Mouse (Mus musculus) liver, embryonic 13.5 days (tissue): ENCODE results near the gene D8Ertd738e. TPM values are rescaled to one million over a fixed set of nuclear protein-coding genes. Genes with fewer than 3 reads are reported as not detected.

Experiments used
- ATAC-seq: fragments of 200-750 bp; cut with Nextera tagmentation; 2 replicates; pipeline ENCODE4 v1.8.0; 2017; ENCODE audit warnings: low read depth, mild to moderate bottlenecking, moderate number of reproducible peaks, moderate library complexity
- DNase-seq: peaks from one replicate; pipeline ENCODE4 v3.0.0; 2022
- H3K27ac ChIP-seq: fragments of 300-500 bp; sonication (generic); 2 replicates; pipeline ENCODE4 v1.5.1; 2015; ENCODE audit warnings: moderate library complexity, mild to moderate bottlenecking, inconsistent platforms
- H3K27me3 ChIP-seq: fragments of 300-500 bp; sonication (generic); 2 replicates; pipeline ENCODE4 v1.6.1; 2015; ENCODE audit warnings: mild to moderate bottlenecking, inconsistent platforms
- H3K36me3 ChIP-seq: fragments of 300-500 bp; sonication (generic); 2 replicates; pipeline ENCODE4 v1.6.1; 2015; ENCODE audit warnings: mild to moderate bottlenecking, inconsistent platforms
- H3K4me1 ChIP-seq: fragments of 300-500 bp; sonication (generic); replicated peaks from 2 replicates; pipeline ENCODE4 v1.6.1; 2015; ENCODE audit warnings: inconsistent platforms
- H3K4me2 ChIP-seq: fragments of 300-500 bp; sonication (generic); 2 replicates; pipeline ENCODE4 v1.6.1; 2015; ENCODE audit warnings: inconsistent platforms, mild to moderate bottlenecking, moderate library complexity
- H3K4me3 ChIP-seq: fragments of 300-500 bp; sonication (generic); replicated peaks from 2 replicates; pipeline ENCODE4 v1.5.1; 2015; ENCODE audit warnings: mild to moderate bottlenecking, inconsistent platforms
- H3K9ac ChIP-seq: fragments of 300-500 bp; sonication (generic); 2 replicates; pipeline ENCODE4 v1.6.1; 2015; ENCODE audit warnings: mild to moderate bottlenecking, inconsistent platforms
- H3K9me3 ChIP-seq: fragments of 300-500 bp; sonication (generic); replicated peaks from 2 replicates; pipeline ENCODE4 v1.6.1; 2016; ENCODE audit warnings: inconsistent platforms
- WGBS: fragments of 180-500 bp; shearing (Covaris S2); methylation state at CpG from one replicate; pipeline ENCODE4 v1.1.7; 2015; ENCODE audit not compliant: insufficient replicate concordance; 5-methylcytosine and 5-hydroxymethylcytosine counted together
- polyA plus RNA-seq: library from polyadenylated mRNA; unstranded; fragments of >200 nt; fragmentation: Nextera tagmentation; extraction: Ambion mirVana; gene quantifications from 2 replicates; pipeline ENCODE4 v1.2.1, GENCODE M21; 2015

The D8Ertd738e gene
- polyA plus RNA-seq, 1 experiment from 2014 or later = 245 TPM

- WGBS = under 1% methylated on average over 44 of the region's 44 CpGs
Observed at GRCm38 (mm10) chr8:84269950-84270773, 20.6 kb upstream of the D8Ertd738e start, which contains the start of gene Ccdc130. Ccdc130 (minus strand) TSS chr8:84270380.

GRCm38 (mm10) chr8:84261098-84261497, 11.6 kb upstream of the D8Ertd738e start:
- H3K4me1 ChIP-seq = peaks cover 16% of the 10 kb centered on the region
- no peaks in the 10 kb centered on the region for H3K27me3 ChIP-seq
- no peak for ATAC-seq
- H3K4me3 ChIP-seq = no peak overlapping the region
- peaks cover 80% of the 10 kb centered on the region for H3K36me3 ChIP-seq
- 75% methylated on average over 4 of the region's 4 CpGs for WGBS
- no peak overlapping the region for H3K4me2 ChIP-seq
- no peak for DNase-seq
- H3K9ac ChIP-seq = no peak overlapping the region
- H3K9me3 ChIP-seq = no peaks in the 10 kb centered on the region
- no peak overlapping the region for H3K27ac ChIP-seq

More at GRCm38 (mm10) chr8:84269950-84270773, 20.6 kb upstream of the D8Ertd738e start, which contains the start of gene Ccdc130:
- peaks cover 15% of the 10 kb centered on the region for H3K4me1 ChIP-seq
- H3K27me3 ChIP-seq = no peaks in the 10 kb centered on the region
- H3K9ac ChIP-seq = peak within 1 kb of the TSS; percentile 81
- DNase-seq (peak; percentile 100), ATAC-seq (peak; percentile 99)
- H3K4me3 ChIP-seq = peak within 1 kb of the TSS; percentile 83
- H3K9me3 ChIP-seq = no peaks in the 10 kb centered on the region
- H3K27ac ChIP-seq = peak within 1 kb of the TSS; percentile 45
- H3K36me3 ChIP-seq = peaks cover 19% of the 10 kb centered on the region
- peak within 1 kb of the TSS; percentile 84 for H3K4me2 ChIP-seq

GRCm38 (mm10) chr8:84256822-84257610, 7.5 kb upstream of the D8Ertd738e start, which contains the start of gene Mri1:
Mri1 (minus strand) TSS chr8:84257326.
- Histone ChIP-seq H3K27ac (peak within 1 kb of the TSS; percentile 95), H3K9ac (peak within 1 kb of the TSS; percentile 91), H3K36me3 (peaks cover 70% of the 10 kb centered on the region), H3K4me1 (peaks cover 21% of the 10 kb centered on the region), H3K4me2 (peak within 1 kb of the TSS; percentile 100), H3K27me3 (no peaks in the 10 kb centered on the region), H3K9me3 (no peaks in the 10 kb centered on the region), H3K4me3 (peak within 1 kb of the TSS; percentile 88)
- peak; percentile 82 for DNase-seq
- peak; percentile 89 for ATAC-seq
- under 1% methylated on average over 63 of the region's 64 CpGs for WGBS

GRCm38 (mm10) chr8:84256458-84256821, 6.9 kb upstream of the D8Ertd738e start:
- Histone ChIP-seq H3K4me3 (peak overlapping the region; percentile 88), H3K9ac (peak overlapping the region; percentile 91), H3K27me3 (no peaks in the 10 kb centered on the region), H3K27ac (peak overlapping the region; percentile 95), H3K4me2 (peak overlapping the region; percentile 100), H3K36me3 (peaks cover 70% of the 10 kb centered on the region), H3K9me3 (no peaks in the 10 kb centered on the region), H3K4me1 (peaks cover 21% of the 10 kb centered on the region)
- DNase-seq = peak; percentile 24
- ATAC-seq = peak; percentile 62
- WGBS = 8% methylated on average over 6 of the region's 6 CpGs

- Histone ChIP-seq H3K27ac (peak overlapping the region; percentile 95), H3K36me3 (peaks cover 72% of the 10 kb centered on the region), H3K27me3 (no peaks in the 10 kb centered on the region), H3K4me3 (peak overlapping the region; percentile 88), H3K9me3 (no peaks in the 10 kb centered on the region), H3K4me1 (peaks cover 21% of the 10 kb centered on the region), H3K9ac (peak overlapping the region; percentile 91), H3K4me2 (peak overlapping the region; percentile 100)
- ATAC-seq (no peak), DNase-seq (no peak)
- WGBS = 64% methylated on average over 3 of the region's 3 CpGs
Observed at GRCm38 (mm10) chr8:84255858-84256257, 6.3 kb upstream of the D8Ertd738e start.

GRCm38 (mm10) chr8:84241821-84242220, 7.7 kb downstream of the D8Ertd738e start:
- Histone ChIP-seq H3K9me3 (no peaks in the 10 kb centered on the region), H3K4me3 (no peak overlapping the region), H3K4me2 (no peak overlapping the region), H3K27ac (no peak overlapping the region), H3K4me1 (peaks cover 9% of the 10 kb centered on the region), H3K36me3 (peaks cover 26% of the 10 kb centered on the region), H3K9ac (no peak overlapping the region), H3K27me3 (no peaks in the 10 kb centered on the region)
- WGBS = 47% methylated on average over 2 of the region's 2 CpGs
- ATAC-seq (no peak), DNase-seq (no peak)

- WGBS = 66% methylated on average over 6 of the region's 6 CpGs
- no peak overlapping the region for H3K4me2 ChIP-seq
- no peak overlapping the region for H3K9ac ChIP-seq
- H3K4me3 ChIP-seq = no peak overlapping the region
- H3K27ac ChIP-seq = no peak overlapping the region
- H3K9me3 ChIP-seq = no peaks in the 10 kb centered on the region
- peaks cover 19% of the 10 kb centered on the region for H3K36me3 ChIP-seq
- DNase-seq (no peak), ATAC-seq (no peak)
- peaks cover 15% of the 10 kb centered on the region for H3K4me1 ChIP-seq
- H3K27me3 ChIP-seq = no peaks in the 10 kb centered on the region
Observed at GRCm38 (mm10) chr8:84241167-84241566, 8.4 kb downstream of the D8Ertd738e start.

GRCm38 (mm10) chr8:84237542-84238229, 11.8 kb downstream of the D8Ertd738e start:
- DNase-seq (no peak), ATAC-seq (no peak)
- Histone ChIP-seq H3K4me1 (peaks cover 24% of the 10 kb centered on the region), H3K4me3 (peak overlapping the region; percentile 69), H3K4me2 (peak overlapping the region; percentile 89), H3K27me3 (no peaks in the 10 kb centered on the region), H3K9me3 (no peaks in the 10 kb centered on the region), H3K36me3 (no peaks in the 10 kb centered on the region), H3K9ac (peak overlapping the region; percentile 75), H3K27ac (peak overlapping the region; percentile 80)
- WGBS = 14% methylated on average over 19 of the region's 19 CpGs

- peak within 1 kb of the TSS; percentile 94 for H3K4me2 ChIP-seq
- DNase-seq (peak; percentile 97), ATAC-seq (peak; percentile 99)
- H3K27ac ChIP-seq = peak within 1 kb of the TSS; percentile 80
- WGBS = under 1% methylated on average over 35 of the region's 35 CpGs
- peak within 1 kb of the TSS; percentile 86 for H3K4me3 ChIP-seq
- H3K4me1 ChIP-seq = peaks cover 24% of the 10 kb centered on the region
- H3K36me3 ChIP-seq = no peaks in the 10 kb centered on the region
- H3K9ac ChIP-seq = peak within 1 kb of the TSS; percentile 93
- no peaks in the 10 kb centered on the region for H3K27me3 ChIP-seq
- H3K9me3 ChIP-seq = no peaks in the 10 kb centered on the region
Observed at GRCm38 (mm10) chr8:84236998-84237473, 12.5 kb downstream of the D8Ertd738e start, which contains the start of gene Zswim4. Zswim4 (minus strand) TSS chr8:84237055.

- Histone ChIP-seq H3K27ac (peak overlapping the region; percentile 74), H3K9ac (peak overlapping the region; percentile 93), H3K9me3 (no peaks in the 10 kb centered on the region), H3K36me3 (no peaks in the 10 kb centered on the region), H3K4me3 (peak overlapping the region; percentile 86), H3K4me1 (peaks cover 24% of the 10 kb centered on the region), H3K4me2 (peak overlapping the region; percentile 94), H3K27me3 (no peaks in the 10 kb centered on the region)
- WGBS = under 1% methylated on average over 28 of the region's 30 CpGs
- ATAC-seq (no peak; the same call in 1 of the 2 replicates), DNase-seq (no peak)
Observed at GRCm38 (mm10) chr8:84236410-84236997, 13.0 kb downstream of the D8Ertd738e start.
